Mouse (Mus musculus) neural tube, embryonic 15.5 days (tissue): ENCODE results near the gene Ciita. TPM values are rescaled to one million over a fixed set of nuclear protein-coding genes. Genes with fewer than 3 reads are reported as not detected.

ENCODE experiments used
- ATAC-seq: fragments of 200-750 bp; cut with Nextera tagmentation; 2 replicates; pipeline ENCODE4 v1.8.0; 2017; ENCODE audit warnings: mild to moderate bottlenecking, moderate TSS enrichment, moderate library complexity; ENCODE audit not compliant: low FRiP score
- H3K27ac ChIP-seq: fragments of 300-500 bp; sonication (generic); replicated peaks from 2 replicates; pipeline ENCODE4 v1.5.1; 2015; ENCODE audit warnings: mild to moderate bottlenecking, inconsistent platforms
- H3K27me3 ChIP-seq: fragments of 300-500 bp; sonication (generic); replicated peaks from 2 replicates; pipeline ENCODE4 v1.6.1; 2015; ENCODE audit warnings: inconsistent platforms
- H3K36me3 ChIP-seq: fragments of 300-500 bp; sonication (generic); 2 replicates; pipeline ENCODE4 v1.6.1; 2015; ENCODE audit warnings: inconsistent platforms
- H3K4me1 ChIP-seq: fragments of 300-500 bp; sonication (generic); 2 replicates; pipeline ENCODE4 v1.6.1; 2015; ENCODE audit warnings: inconsistent platforms
- H3K4me2 ChIP-seq: fragments of 300-500 bp; sonication (generic); 2 replicates; pipeline ENCODE4 v1.6.1; 2015; ENCODE audit warnings: inconsistent platforms, mild to moderate bottlenecking, moderate library complexity
- H3K4me3 ChIP-seq: fragments of 300-500 bp; sonication (generic); replicated peaks from 2 replicates; pipeline ENCODE4 v1.5.1; 2015; ENCODE audit warnings: mild to moderate bottlenecking, inconsistent platforms
- H3K9ac ChIP-seq: fragments of 300-500 bp; sonication (generic); replicated peaks from 2 replicates; pipeline ENCODE4 v1.6.1; 2015; ENCODE audit warnings: mild to moderate bottlenecking, inconsistent platforms
- H3K9me3 ChIP-seq: fragments of 300-500 bp; sonication (generic); replicated peaks from 2 replicates; pipeline ENCODE4 v1.6.1; 2016; ENCODE audit warnings: inconsistent platforms
- WGBS: fragments of 180-500 bp; shearing (Covaris S2); methylation state at CpG from one replicate; pipeline ENCODE4 v1.1.7; 2015; ENCODE audit warnings: mixed read lengths; 5-methylcytosine and 5-hydroxymethylcytosine counted together
- polyA plus RNA-seq: library from polyadenylated mRNA; unstranded; fragments of >200 nt; fragmentation: Nextera tagmentation; extraction: Ambion mirVana; gene quantifications from 2 replicates; pipeline ENCODE4 v1.2.1, GENCODE M21; 2015

Gene Ciita
- polyA plus RNA-seq, 1 experiment from 2014 or later = 0.47 TPM

- ATAC-seq = no peak
- H3K9me3 ChIP-seq = no peaks in the 10 kb centered on the region
- no peaks in the 10 kb centered on the region for H3K27me3 ChIP-seq
- H3K9ac ChIP-seq = no peak overlapping the region
- H3K4me2 ChIP-seq = no peak overlapping the region
- H3K4me3 ChIP-seq = no peak overlapping the region
- WGBS = 87% methylated on average over 9 of the region's 9 CpGs
- H3K4me1 ChIP-seq = peaks cover 38% of the 10 kb centered on the region
- H3K27ac ChIP-seq = no peak overlapping the region
- H3K36me3 ChIP-seq = no peaks in the 10 kb centered on the region
Observed at GRCm38 (mm10) chr16:10448931-10449330, 30.9 kb upstream of the Ciita start.

DNA sequence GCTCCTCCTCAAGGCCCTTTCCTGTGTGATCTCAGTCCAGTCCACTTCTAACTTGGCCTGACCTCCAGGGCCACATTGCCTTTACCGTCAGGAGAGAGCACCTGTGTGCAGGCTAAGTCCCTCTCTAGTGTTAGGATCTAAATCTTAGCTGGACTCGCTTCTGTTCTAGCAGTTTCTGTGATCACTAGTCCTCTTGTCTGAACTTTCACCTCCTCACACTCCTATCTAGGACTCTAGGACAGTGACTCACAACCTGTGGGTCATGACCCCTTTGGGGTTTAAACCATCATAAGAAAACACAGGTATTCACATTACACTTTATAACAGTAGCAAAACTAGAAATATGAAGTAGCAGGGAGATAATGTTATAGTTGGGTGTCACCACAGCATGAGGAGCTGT lies 28.0 kb upstream of the Ciita start:
- ATAC-seq = no peak
- WGBS = 91% methylated on average over 2 of the region's 2 CpGs
- H3K4me3 ChIP-seq = no peak overlapping the region

GRCm38 (mm10) chr16:10452445-10452896 lies 27.4 kb upstream of the Ciita start:
- H3K36me3 ChIP-seq = no peaks in the 10 kb centered on the region
- no peak overlapping the region for H3K4me2 ChIP-seq
- no peaks in the 10 kb centered on the region for H3K27me3 ChIP-seq
- H3K27ac ChIP-seq = no peak overlapping the region; the same call in 1 of the 2 replicates
- peak; percentile 80 for ATAC-seq
- H3K4me1 ChIP-seq = peaks cover 14% of the 10 kb centered on the region
- no peak overlapping the region for H3K9ac ChIP-seq
- H3K9me3 ChIP-seq = no peaks in the 10 kb centered on the region
- H3K4me3 ChIP-seq = no peak overlapping the region
- 60% methylated on average over 8 of the region's 8 CpGs for WGBS

More for the DNA sequence above, 28.0 kb upstream of the Ciita start:
- Histone ChIP-seq H3K4me1 (peaks cover 15% of the 10 kb centered on the region), H3K9me3 (no peaks in the 10 kb centered on the region), H3K36me3 (no peaks in the 10 kb centered on the region), H3K4me2 (no peak overlapping the region), H3K9ac (no peak overlapping the region), H3K27me3 (no peaks in the 10 kb centered on the region), H3K27ac (no peak overlapping the region; the same call in 1 of the 2 replicates)

DNA sequence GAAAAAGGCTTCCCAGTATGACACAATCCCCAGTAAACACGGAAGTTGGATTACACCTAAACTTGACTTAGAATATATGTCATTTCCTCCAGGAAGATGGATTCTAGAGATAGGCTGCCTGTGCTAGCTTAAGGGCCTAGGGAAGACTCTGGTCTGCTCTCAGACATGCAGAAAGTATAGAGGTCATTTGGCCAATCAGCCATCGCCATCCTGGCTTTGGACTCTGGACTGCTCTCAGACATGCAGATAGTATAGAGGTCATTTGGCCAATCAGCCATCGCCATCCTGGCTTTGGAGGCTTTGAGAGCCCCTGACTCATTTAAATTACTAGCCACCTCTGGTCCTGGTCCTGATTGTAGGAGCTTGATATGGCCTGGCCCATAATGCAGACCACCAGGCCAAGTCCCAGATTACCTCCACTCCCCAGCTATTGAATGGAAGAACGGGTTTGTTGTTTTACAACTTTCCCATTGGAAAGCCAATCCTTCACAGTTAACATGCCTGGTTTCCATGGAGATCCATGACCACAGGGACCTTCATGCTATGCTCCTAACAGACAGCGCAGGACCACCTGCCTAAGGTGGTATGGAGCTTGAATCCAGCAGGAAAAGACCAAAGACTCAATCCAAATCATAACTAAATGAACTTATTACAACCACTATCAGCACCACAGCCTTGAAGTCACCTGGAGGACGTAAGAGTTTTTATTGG lies 25.8 kb upstream of the Ciita start:
- ATAC-seq = no peak
- Histone ChIP-seq H3K4me2 (no peak overlapping the region), H3K4me1 (peaks cover 8% of the 10 kb centered on the region; the same call in 1 of the 2 replicates), H3K27me3 (no peaks in the 10 kb centered on the region), H3K27ac (no peak overlapping the region), H3K9ac (no peak overlapping the region), H3K36me3 (no peaks in the 10 kb centered on the region), H3K9me3 (no peaks in the 10 kb centered on the region), H3K4me3 (no peak overlapping the region)
- WGBS = 49% methylated on average over 6 of the region's 6 CpGs

GRCm38 (mm10) chr16:10454583-10454974 lies 25.3 kb upstream of the Ciita start:
- Histone ChIP-seq H3K36me3 (no peaks in the 10 kb centered on the region), H3K27ac (no peak overlapping the region), H3K9ac (no peak overlapping the region), H3K9me3 (no peaks in the 10 kb centered on the region), H3K4me2 (no peak overlapping the region), H3K27me3 (no peaks in the 10 kb centered on the region), H3K4me1 (peaks cover 8% of the 10 kb centered on the region; the same call in 1 of the 2 replicates), H3K4me3 (no peak overlapping the region)
- 12% methylated on average over 3 of the region's 3 CpGs for WGBS
- no peak for ATAC-seq

- Histone ChIP-seq H3K4me2 (no peak overlapping the region), H3K9me3 (no peaks in the 10 kb centered on the region), H3K27me3 (no peaks in the 10 kb centered on the region), H3K4me3 (no peak overlapping the region), H3K27ac (no peak overlapping the region), H3K36me3 (no peaks in the 10 kb centered on the region), H3K4me1 (no peaks in the 10 kb centered on the region), H3K9ac (no peak overlapping the region)
- WGBS = 76% methylated on average over 2 of the region's 2 CpGs
- ATAC-seq = no peak
Observed at GRCm38 (mm10) chr16:10460188-10460587, 19.7 kb upstream of the Ciita start.

- H3K9me3 ChIP-seq = no peaks in the 10 kb centered on the region
- no peak overlapping the region for H3K4me3 ChIP-seq
- no peak overlapping the region for H3K27ac ChIP-seq
- no peak overlapping the region for H3K4me2 ChIP-seq
- no peak overlapping the region for H3K9ac ChIP-seq
- no peaks in the 10 kb centered on the region for H3K27me3 ChIP-seq
- H3K36me3 ChIP-seq = no peaks in the 10 kb centered on the region
- WGBS = 96% methylated on average over 2 of the region's 2 CpGs
- no peaks in the 10 kb centered on the region for H3K4me1 ChIP-seq
- ATAC-seq = no peak
Observed at GRCm38 (mm10) chr16:10461178-10461577, 18.7 kb upstream of the Ciita start.

- Histone ChIP-seq H3K4me1 (no peaks in the 10 kb centered on the region), H3K9me3 (no peaks in the 10 kb centered on the region), H3K4me2 (no peak overlapping the region), H3K27ac (no peak overlapping the region), H3K4me3 (no peak overlapping the region), H3K36me3 (no peaks in the 10 kb centered on the region), H3K27me3 (no peaks in the 10 kb centered on the region), H3K9ac (no peak overlapping the region)
- no peak for ATAC-seq
- WGBS = 32% methylated on average over 4 of the region's 4 CpGs
Observed at GRCm38 (mm10) chr16:10465011-10465681, 14.7 kb upstream of the Ciita start.

DNA sequence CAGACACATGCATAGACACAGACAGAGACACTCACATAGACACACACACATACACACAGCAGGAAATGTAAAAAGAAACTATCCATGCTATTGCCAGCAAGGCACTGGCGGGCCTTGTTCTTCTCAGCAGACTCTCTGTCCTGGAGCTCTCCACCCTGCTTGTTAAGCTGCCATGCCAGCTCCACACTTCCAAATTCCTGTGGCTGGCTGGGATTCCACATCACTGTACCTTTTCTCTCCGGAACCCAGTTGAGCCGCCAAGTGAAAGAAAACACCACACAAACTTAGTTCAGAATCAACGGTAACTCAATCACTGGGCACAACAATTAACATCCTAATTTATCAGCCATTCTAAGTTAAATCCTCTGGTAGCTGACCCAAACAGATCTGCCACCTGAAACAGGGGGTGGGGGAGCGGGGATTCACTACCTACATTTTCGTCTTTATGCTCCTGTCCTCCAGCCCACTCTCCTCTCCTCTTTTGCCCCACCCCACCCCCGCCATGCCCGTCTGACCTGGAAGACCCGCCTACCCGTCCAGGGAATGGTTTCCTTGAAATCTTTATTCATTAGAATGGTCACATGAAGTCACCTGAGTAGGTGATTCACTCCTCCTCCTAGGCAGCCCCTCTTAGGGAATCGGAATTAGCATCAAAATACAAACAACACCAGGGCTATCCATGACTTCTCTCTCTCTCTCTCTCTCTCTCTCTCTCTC lies 12.3 kb upstream of the Ciita start:
- Histone ChIP-seq H3K27me3 (no peaks in the 10 kb centered on the region), H3K4me2 (no peak overlapping the region), H3K36me3 (no peaks in the 10 kb centered on the region), H3K9me3 (no peaks in the 10 kb centered on the region), H3K27ac (no peak overlapping the region), H3K4me1 (no peaks in the 10 kb centered on the region), H3K4me3 (no peak overlapping the region), H3K9ac (no peak overlapping the region)
- no peak for ATAC-seq
- 43% methylated on average over 11 of the region's 11 CpGs for WGBS

DNA sequence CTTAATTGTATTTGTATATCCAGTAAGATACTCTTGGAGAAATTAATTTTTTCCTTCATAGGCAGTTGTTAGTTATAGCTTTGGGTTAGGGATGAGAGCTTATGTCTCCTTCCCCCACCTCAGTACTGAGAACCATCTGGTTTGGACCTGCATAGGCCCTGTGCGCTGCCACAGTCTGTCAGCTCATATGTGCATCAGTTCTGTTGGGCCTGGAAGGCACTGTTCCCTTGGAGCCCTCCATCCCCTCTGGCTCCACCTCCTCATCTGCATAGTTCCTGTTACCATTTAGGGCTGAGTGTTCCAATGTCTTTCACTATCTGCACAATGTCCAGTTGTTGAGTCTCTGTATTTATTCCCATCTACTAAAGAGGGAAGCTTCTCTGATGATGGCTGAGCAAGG lies 11.7 kb upstream of the Ciita start:
- Histone ChIP-seq H3K9me3 (no peaks in the 10 kb centered on the region), H3K4me3 (no peak overlapping the region), H3K9ac (no peak overlapping the region), H3K27ac (no peak overlapping the region), H3K4me1 (no peaks in the 10 kb centered on the region), H3K4me2 (no peak overlapping the region), H3K27me3 (no peaks in the 10 kb centered on the region), H3K36me3 (no peaks in the 10 kb centered on the region)
- 82% methylated on average over 1 of the region's 1 CpGs for WGBS
- ATAC-seq = no peak

DNA sequence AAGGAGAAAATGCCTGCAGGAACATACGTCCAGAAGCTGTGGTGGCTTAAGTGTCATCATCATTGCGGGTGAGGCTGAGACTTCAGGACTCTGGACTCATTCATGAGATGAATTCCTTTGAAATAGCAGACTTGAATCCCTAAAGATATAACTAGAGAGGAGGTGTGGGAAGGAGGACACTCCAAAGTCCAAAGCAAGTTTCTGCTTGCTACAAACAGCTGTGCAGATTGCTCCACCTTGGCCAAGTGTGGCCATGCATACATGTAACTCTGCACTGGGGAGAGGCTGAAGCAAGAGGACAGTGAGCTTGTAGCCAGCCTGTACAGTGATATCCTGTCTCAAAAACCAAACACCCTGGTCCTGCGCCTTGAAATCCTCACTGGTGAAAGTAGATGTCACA lies 7.9 kb upstream of the Ciita start:
- H3K9me3 ChIP-seq = no peaks in the 10 kb centered on the region
- no peak overlapping the region for H3K9ac ChIP-seq
- H3K4me3 ChIP-seq = no peak overlapping the region
- WGBS = 92% methylated on average over 3 of the region's 3 CpGs
- no peak overlapping the region for H3K4me2 ChIP-seq
- H3K4me1 ChIP-seq = no peaks in the 10 kb centered on the region
- no peaks in the 10 kb centered on the region for H3K36me3 ChIP-seq
- ATAC-seq = no peak
- H3K27me3 ChIP-seq = no peaks in the 10 kb centered on the region
- no peak overlapping the region for H3K27ac ChIP-seq

GRCm38 (mm10) chr16:10474956-10475355 lies 4.9 kb upstream of the Ciita start:
- no peak overlapping the region for H3K9ac ChIP-seq
- H3K27me3 ChIP-seq = no peaks in the 10 kb centered on the region
- WGBS = 81% methylated on average over 3 of the region's 3 CpGs
- H3K4me3 ChIP-seq = no peak overlapping the region
- H3K36me3 ChIP-seq = no peaks in the 10 kb centered on the region
- H3K4me2 ChIP-seq = no peak overlapping the region
- no peak overlapping the region for H3K27ac ChIP-seq
- H3K9me3 ChIP-seq = no peaks in the 10 kb centered on the region
- H3K4me1 ChIP-seq = no peaks in the 10 kb centered on the region
- no peak for ATAC-seq
